27 mouse cellular contexts compared by ENCODE assay signal in the genomic region with DNA sequence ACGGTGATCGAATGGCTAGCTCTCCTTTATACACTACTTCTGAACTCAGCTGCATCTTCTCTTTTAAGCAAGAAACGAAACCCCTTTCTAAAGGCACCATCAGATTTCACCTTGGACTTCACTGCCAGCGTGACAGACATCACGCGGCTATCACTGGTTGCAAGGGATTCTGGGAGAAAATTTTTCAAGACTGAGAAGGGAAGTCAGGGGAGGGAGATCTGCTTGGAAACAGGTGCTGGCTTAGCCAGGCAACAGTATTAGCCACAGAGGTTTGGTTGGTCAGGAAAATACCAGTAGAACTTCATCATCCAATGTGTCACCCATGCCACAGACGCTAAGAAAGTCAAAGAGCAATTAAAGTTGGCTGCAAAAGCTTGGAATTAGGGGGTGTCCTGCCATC.
"Had no signal": no experiment of that assay in that cellular context is flagged by ENCODE, and none has a peak within 500 bp of the region (broad histone marks: within the 10 kb centered on the region; RNA-seq: fewer than 3 reads in every experiment).

No protein-coding gene starts in this region.

- H3K9ac ChIP-seq: heart, embryonic 12.5 days; hindbrain, embryonic 13.5 days; hindbrain, embryonic 15.5 days; kidney, embryonic 15.5 days; limb, embryonic 12.5 days; liver, embryonic 13.5 days had no signal

- H3K9me3 ChIP-seq: heart, embryonic 10.5 days; heart, embryonic 12.5 days; hindbrain, embryonic 13.5 days; hindbrain, embryonic 15.5 days; kidney, embryonic 15.5 days; limb, embryonic 10.5 days; limb, embryonic 12.5 days; liver, embryonic 13.5 days had no signal

- H3K4me3 ChIP-seq: gastrocnemius, adult 2 months; heart, embryonic 10.5 days; heart, embryonic 12.5 days; hindbrain, embryonic 13.5 days; hindbrain, embryonic 15.5 days; kidney, embryonic 15.5 days; left cerebral cortex, adult 2 months; limb, embryonic 10.5 days; limb, embryonic 12.5 days; liver, embryonic 13.5 days had no signal

- DNase-seq: gastrocnemius, adult 2 months; gastrocnemius, postnatal 10 days; gastrocnemius, postnatal 25 days; heart, adult 18-20 months; heart, postnatal 14 days; heart, postnatal 36 days; kidney, adult 11 months; kidney, adult 2 months; kidney, adult 9 months; kidney, postnatal 14 days; kidney, postnatal 36 days; layer of hippocampus, adult 9-11 months; layer of hippocampus, postnatal 36 days; liver; liver, embryonic 13.5 days had no signal

- ATAC-seq: hindbrain, postnatal 0 days; intestine, embryonic 16.5 days had no signal

- H3K27ac ChIP-seq: gastrocnemius, adult 2 months; heart, embryonic 10.5 days; hindbrain, embryonic 13.5 days; hindbrain, embryonic 15.5 days; hindbrain, postnatal 0 days; kidney, embryonic 15.5 days; kidney, postnatal 0 days; left cerebral cortex, adult 2 months; limb, embryonic 10.5 days; limb, embryonic 12.5 days; liver, embryonic 13.5 days had no signal

- H3K36me3 ChIP-seq: heart, embryonic 10.5 days; heart, embryonic 12.5 days; hindbrain, embryonic 13.5 days; hindbrain, embryonic 15.5 days; kidney, embryonic 15.5 days; limb, embryonic 10.5 days; limb, embryonic 12.5 days; liver, embryonic 13.5 days had no signal

- H3K4me1 ChIP-seq: heart, embryonic 10.5 days; limb, embryonic 12.5 days; liver, embryonic 13.5 days had no signal

- H3K4me2 ChIP-seq: heart, embryonic 12.5 days; hindbrain, embryonic 13.5 days; hindbrain, embryonic 15.5 days; kidney, embryonic 15.5 days; limb, embryonic 12.5 days; liver, embryonic 11.5 days; liver, embryonic 13.5 days had no signal
